Mouse (Mus musculus) MEL (cell line): ENCODE measurements around the gene 4930447C04Rik.

Experiments used
- BHLHE40 ChIP-seq: IDR thresholded peaks from 2 replicates; pipeline ENCODE4 v1.6.1; 2012; ENCODE audit warnings: low read depth, mild to moderate bottlenecking, inconsistent platforms, low read length, improper control_type of control experiment, borderline replicate concordance
- CHD2 ChIP-seq: IDR thresholded peaks from 2 replicates; pipeline ENCODE4 v1.6.1; 2011; ENCODE audit warnings: low read length, improper control_type of control experiment
- CTCF ChIP-seq, 3 experiments: IDR thresholded peaks in 2 of 3; conservative IDR thresholded peaks in 1 of 3; 2 replicates each; pipeline ENCODE4 v1.5.1; 2011 to 2012; ENCODE audit warnings: low read length in 3 of 3, low read depth in 2 of 3, mild to moderate bottlenecking in 2 of 3, improper control_type of control experiment in 1 of 3, inconsistent platforms in 1 of 3, mixed read lengths in 1 of 3, moderate library complexity in 1 of 3; ENCODE audit not compliant: control insufficient read depth in 1 of 3, insufficient read depth in 1 of 3, poor library complexity in 1 of 3, severe bottlenecking in 1 of 3
- EP300 ChIP-seq, 2 experiments: IDR thresholded peaks; 2 replicates each; pipeline ENCODE4 v1.6.1; 2011; ENCODE audit warnings: improper control_type of control experiment in 2 of 2, low read length in 2 of 2, low read depth in 1 of 2, mild to moderate bottlenecking in 1 of 2
- JUND ChIP-seq: IDR thresholded peaks from 2 replicates; pipeline ENCODE4 v1.6.1; 2011; ENCODE audit warnings: low read depth, mild to moderate bottlenecking, improper control_type of control experiment, low read length
- POLR2A ChIP-seq, 2 experiments: IDR thresholded peaks; 2 replicates each; pipeline ENCODE4 v1.6.1; 2011 to 2012; ENCODE audit warnings: low read length in 2 of 2, mild to moderate bottlenecking in 2 of 2, control low read depth in 1 of 2, improper control_type of control experiment in 1 of 2, low read depth in 1 of 2, moderate library complexity in 1 of 2; ENCODE audit not compliant: control insufficient read depth in 1 of 2, insufficient read depth in 1 of 2, poor library complexity in 1 of 2
- ZC3H11A ChIP-seq: IDR thresholded peaks from 2 replicates; pipeline ENCODE4 v1.6.1; 2012; ENCODE audit warnings: low read depth, mild to moderate bottlenecking, inconsistent platforms, low read length, improper control_type of control experiment

DNA sequence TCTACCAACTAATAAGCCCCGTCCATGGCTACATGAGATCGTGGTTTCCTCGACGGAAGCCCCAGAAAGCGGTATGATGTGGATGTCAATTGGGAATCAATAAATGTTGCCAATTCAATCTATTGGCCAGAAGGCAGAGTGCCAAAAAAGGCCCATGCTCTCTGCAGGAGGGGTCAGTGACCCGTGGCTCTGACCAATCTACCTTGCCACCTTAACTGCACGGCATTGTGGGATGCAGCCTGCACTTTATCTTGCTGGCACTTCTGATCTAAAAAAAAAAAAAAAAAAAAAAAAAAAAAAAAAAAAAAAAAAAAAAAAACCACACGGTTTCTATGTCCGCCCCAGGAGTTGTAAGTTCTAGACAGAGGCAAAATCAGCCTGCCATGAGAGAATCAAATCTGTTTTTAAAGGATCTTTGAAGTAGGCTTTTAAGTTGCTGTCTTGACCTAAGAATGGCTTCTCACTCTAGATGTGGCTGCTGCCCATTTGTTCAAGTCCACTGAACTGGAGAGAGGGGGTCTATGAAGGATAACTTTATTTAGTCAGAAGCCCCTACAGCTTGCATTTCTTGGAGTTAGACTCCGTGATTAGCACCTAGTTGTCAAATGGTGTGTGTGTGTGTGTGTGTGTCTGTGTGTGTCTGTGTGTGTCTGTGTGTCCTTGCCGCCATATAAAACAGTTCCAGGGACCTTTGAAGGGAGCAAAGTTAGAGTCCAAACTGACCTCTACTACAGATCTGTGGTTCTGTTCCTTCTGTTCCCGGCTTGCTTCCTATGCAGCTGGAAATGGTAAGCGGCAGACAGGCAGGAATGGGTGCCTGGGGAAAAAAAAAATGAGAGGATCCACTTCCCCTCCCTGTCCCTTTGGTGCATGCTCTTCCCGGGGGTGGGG is 1.7 kb downstream of the 4930447C04Rik start:
- TF ChIP-seq POLR2A (IDR thresholded peaks at IDR 0.05; ENCODE audit: control insufficient read depth in 1 of 2, insufficient read depth in 1 of 2, low read depth in 1 of 2, low read length in 2 of 2, poor library complexity in 1 of 2) (no peak), EP300 (IDR thresholded peaks at IDR 0.05; ENCODE audit: low read depth in 1 of 2, low read length in 2 of 2) (no peak), CTCF (IDR thresholded peaks at IDR 0.05 in 2 of 3, conservative IDR thresholded peaks at IDR 0.05 in 1 of 3; ENCODE audit: control insufficient read depth in 1 of 3, insufficient read depth in 1 of 3, low read depth in 2 of 3, low read length in 3 of 3, poor library complexity in 1 of 3, severe bottlenecking in 1 of 3) (no peak), JUND (no peak), ZC3H11A (no peak), CHD2 (no peak), BHLHE40 (no peak)
